Mouse (Mus musculus): Measurements from ENCODE around the gene Dph3. TPM values are rescaled to one million over a fixed set of nuclear protein-coding genes. Genes with fewer than 3 reads are reported as not detected.

Gene Dph3
- polyA plus RNA-seq, 1 experiment from 2014 or later: 76.6 TPM

DNA sequence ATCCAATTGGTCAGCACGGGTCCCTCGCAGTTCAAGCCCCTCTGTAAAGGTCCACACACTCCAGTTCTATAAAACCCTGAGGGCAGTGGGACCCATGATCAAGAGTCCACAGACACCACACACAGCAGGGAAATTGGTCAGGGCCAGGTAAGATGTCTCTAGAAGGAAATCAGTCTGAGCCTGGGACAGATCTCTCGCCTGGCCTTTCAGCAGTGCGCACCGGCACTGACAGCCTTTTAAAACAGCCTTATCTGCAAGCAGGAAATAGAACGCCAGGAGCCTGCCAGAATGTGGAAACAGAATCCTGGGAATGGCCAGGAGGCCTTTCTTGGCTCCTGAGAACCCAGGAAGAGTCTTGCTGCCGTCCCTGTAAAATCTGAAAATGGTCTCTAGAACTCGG is 29.7 kb downstream of the Dph3 start:
- no peak for ATAC-seq (ENCODE audit: extremely low read depth, insufficient number of reproducible peaks, low FRiP score, low TSS enrichment)
- 22% methylated on average over 8 of the region's 8 CpGs for WGBS

DNA sequence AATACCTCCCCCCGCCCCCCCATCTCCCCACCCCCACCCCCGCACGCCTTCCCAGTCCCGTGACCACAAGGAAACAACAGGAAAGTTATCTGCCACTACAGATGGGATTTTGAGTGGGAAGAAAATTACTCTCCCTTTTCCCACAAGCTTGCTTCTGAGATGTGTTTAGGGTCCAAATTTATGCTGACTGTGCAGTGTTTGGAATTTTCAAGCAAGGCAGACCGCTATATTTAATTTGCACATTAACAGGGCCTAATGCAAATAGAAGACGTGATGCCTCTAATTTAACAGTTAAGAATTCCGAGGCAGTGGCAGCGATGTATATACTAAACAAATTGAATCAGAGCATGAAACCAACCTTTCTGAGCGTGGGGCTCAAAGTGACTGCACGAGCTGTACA is 30.7 kb downstream of the Dph3 start:
- Histone ChIP-seq H3K27me3 (replicated peaks) (no peaks in the 10 kb centered on the region), H3K4me3 (no peak overlapping the region), H3K27ac (replicated peaks) (peak overlapping the region; percentile 69; the same call in 1 of the 2 replicates), H3K36me3 (no peaks in the 10 kb centered on the region), H3K4me2 (no peak overlapping the region), H3K9me3 (no peaks in the 10 kb centered on the region), H3K9ac (no peak overlapping the region; the same call in 1 of the 2 replicates), H3K4me1 (peaks cover 28% of the 10 kb centered on the region)
- WGBS: 44% methylated on average over 10 of the region's 10 CpGs
- no peak for ATAC-seq (ENCODE audit: extremely low read depth, insufficient number of reproducible peaks, low FRiP score, low TSS enrichment)

More for the DNA sequence above, 29.7 kb downstream of the Dph3 start:
- peaks cover 25% of the 10 kb centered on the region for H3K4me1 ChIP-seq
- H3K9me3 ChIP-seq: no peaks in the 10 kb centered on the region
- H3K4me2 ChIP-seq: peak overlapping the region; percentile 4
- no peak overlapping the region for H3K4me3 ChIP-seq
- H3K9ac ChIP-seq: peak overlapping the region; percentile 55
- H3K27ac ChIP-seq (replicated peaks): peak overlapping the region; percentile 69
- H3K36me3 ChIP-seq: no peaks in the 10 kb centered on the region
- H3K27me3 ChIP-seq (replicated peaks): no peaks in the 10 kb centered on the region

DNA sequence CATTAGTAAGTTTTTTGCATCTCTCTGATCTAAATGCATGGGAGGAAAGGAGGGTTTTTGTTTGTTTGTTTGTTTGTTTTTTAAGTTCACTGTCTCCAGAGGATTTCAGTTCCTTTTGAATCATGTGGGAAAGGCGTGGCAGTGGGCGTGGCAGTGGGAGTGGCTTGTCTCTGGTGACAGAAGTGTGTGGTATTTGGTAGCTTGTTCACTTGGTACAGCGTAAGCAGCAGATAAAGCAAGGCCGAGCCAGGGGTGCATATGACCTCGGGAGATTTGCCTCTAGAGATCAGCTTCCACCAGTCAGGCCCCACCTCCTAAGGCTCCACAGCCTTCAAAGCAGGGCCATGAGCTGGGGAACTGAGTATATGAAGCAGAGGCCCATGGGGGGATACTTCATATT is 31.6 kb downstream of the Dph3 start:
- WGBS: 51% methylated on average over 5 of the region's 5 CpGs
- H3K36me3 ChIP-seq: no peaks in the 10 kb centered on the region
- H3K4me1 ChIP-seq: peaks cover 28% of the 10 kb centered on the region
- H3K27me3 ChIP-seq (replicated peaks): no peaks in the 10 kb centered on the region
- no peak for ATAC-seq (ENCODE audit: extremely low read depth, insufficient number of reproducible peaks, low FRiP score, low TSS enrichment)
- no peaks in the 10 kb centered on the region for H3K9me3 ChIP-seq
- no peak overlapping the region for H3K27ac ChIP-seq (replicated peaks)
- H3K9ac ChIP-seq: no peak overlapping the region
- no peak overlapping the region for H3K4me2 ChIP-seq
- H3K4me3 ChIP-seq: no peak overlapping the region

DNA sequence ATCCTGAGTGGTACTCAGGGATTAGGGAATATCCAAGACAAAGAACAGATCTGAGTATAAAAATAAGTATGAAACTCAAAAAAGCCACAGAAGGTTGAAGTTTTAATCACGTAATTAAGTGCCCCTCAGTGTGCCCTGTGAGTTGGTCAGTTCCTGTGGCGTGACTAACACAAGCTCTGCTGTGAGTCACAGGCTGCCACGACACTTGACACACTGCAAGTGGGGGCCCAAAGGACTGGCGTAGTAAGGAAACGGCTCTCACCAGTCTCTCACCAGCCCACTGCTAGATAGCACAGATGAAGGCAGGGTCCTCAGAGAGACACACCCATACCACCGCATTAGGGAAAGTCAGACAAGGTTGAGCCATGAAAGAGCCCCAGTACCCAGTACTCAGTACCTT is 35.4 kb downstream of the Dph3 start:
- no peak overlapping the region for H3K27ac ChIP-seq (replicated peaks)
- H3K4me2 ChIP-seq: no peak overlapping the region
- 48% methylated on average over 6 of the region's 6 CpGs for WGBS
- ATAC-seq (ENCODE audit: extremely low read depth, insufficient number of reproducible peaks, low FRiP score, low TSS enrichment): no peak
- no peak overlapping the region for H3K4me3 ChIP-seq
- H3K9ac ChIP-seq: no peak overlapping the region
- H3K9me3 ChIP-seq: no peaks in the 10 kb centered on the region
- no peaks in the 10 kb centered on the region for H3K27me3 ChIP-seq (replicated peaks)
- no peaks in the 10 kb centered on the region for H3K36me3 ChIP-seq
- H3K4me1 ChIP-seq: peaks cover 36% of the 10 kb centered on the region

DNA sequence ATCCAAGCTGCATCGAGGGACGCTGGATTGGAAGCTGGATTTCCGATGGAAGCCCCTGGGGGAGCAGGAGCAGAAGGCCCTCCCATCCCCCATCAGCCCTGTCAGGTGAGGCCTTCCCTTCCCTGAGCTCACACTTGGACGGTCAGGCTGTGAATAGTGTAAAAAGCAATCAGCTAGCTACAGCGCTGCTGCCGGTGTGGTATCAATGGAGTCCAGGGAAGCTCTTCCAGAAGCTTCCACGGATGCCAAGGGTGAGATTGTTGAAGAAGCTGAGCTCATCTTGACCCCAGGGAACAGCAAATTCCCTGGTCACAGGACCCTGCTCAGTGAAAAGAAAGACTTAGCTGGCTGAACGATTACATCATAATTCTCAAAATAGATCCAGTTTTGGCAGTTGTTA is 39.2 kb downstream of the Dph3 start:
- H3K4me3 ChIP-seq: no peak overlapping the region
- no peak for ATAC-seq (ENCODE audit: extremely low read depth, insufficient number of reproducible peaks, low FRiP score, low TSS enrichment)
- no peaks in the 10 kb centered on the region for H3K9me3 ChIP-seq
- H3K4me1 ChIP-seq: peaks cover 23% of the 10 kb centered on the region
- H3K4me2 ChIP-seq: no peak overlapping the region
- WGBS: 61% methylated on average over 8 of the region's 8 CpGs
- H3K9ac ChIP-seq: peak overlapping the region; percentile 47; the same call in 1 of the 2 replicates
- no peaks in the 10 kb centered on the region for H3K27me3 ChIP-seq (replicated peaks)
- no peaks in the 10 kb centered on the region for H3K36me3 ChIP-seq
- peak overlapping the region; percentile 43; the same call in 1 of the 2 replicates for H3K27ac ChIP-seq (replicated peaks)

DNA sequence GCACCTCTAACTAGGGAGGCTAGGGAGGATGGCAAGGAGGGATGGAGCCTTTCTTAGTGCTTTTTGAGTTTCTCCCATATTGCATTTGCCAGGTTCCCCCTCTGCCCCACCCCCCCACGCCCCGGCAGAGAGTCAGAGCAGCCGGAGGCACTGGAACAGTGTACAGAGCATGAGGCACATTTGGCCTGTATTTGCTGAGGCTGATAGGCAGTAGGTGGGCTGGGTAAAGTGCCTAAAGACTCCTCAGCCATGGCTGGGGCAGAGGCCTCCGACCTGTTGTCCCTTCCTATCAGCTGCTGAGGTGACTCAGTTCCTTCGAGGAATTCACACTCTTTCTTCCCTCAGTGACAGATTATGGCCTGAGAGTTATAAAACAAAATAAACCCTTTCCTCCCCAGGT is 43.4 kb downstream of the Dph3 start:
- Histone ChIP-seq H3K4me3 (no peak overlapping the region), H3K4me1 (peaks cover 18% of the 10 kb centered on the region), H3K9ac (no peak overlapping the region), H3K4me2 (no peak overlapping the region), H3K27ac (replicated peaks) (no peak overlapping the region), H3K36me3 (no peaks in the 10 kb centered on the region), H3K27me3 (replicated peaks) (no peaks in the 10 kb centered on the region), H3K9me3 (no peaks in the 10 kb centered on the region)
- WGBS: 45% methylated on average over 5 of the region's 5 CpGs
- ATAC-seq (ENCODE audit: extremely low read depth, insufficient number of reproducible peaks, low FRiP score, low TSS enrichment): no peak

DNA sequence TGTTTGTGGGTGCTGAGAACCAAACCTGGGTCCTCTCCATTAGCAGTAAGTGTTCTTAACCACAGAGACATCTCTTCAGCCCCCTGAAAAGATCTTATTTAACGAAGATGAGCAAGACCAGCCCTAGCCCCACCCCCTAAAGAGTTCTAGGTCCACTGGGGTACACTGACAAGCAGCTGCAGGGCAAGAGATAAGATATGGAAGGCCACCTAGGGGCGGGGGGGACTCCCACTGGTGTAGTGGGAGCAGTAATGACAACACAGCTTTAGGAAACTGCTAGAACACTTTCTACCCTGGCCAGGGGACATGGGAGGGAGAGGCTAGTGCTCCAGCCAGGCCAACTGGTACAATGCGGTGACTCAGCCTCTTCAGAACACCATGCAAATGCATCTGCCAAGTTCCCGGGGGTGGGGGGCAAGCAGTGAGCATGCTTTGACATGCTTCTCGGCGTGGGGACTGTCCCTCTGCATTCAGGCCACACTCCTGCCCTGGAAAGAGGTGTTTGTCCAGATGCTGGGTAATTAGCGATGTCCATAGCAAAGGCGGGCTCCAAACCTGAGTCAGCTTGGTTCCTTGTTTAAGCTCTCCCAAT is 47.8 kb downstream of the Dph3 start:
- Histone ChIP-seq H3K4me2 (no peak overlapping the region), H3K27ac (replicated peaks) (no peak overlapping the region), H3K4me3 (no peak overlapping the region), H3K4me1 (no peaks in the 10 kb centered on the region), H3K9me3 (no peaks in the 10 kb centered on the region), H3K36me3 (no peaks in the 10 kb centered on the region), H3K27me3 (replicated peaks) (no peaks in the 10 kb centered on the region; the same call in 1 of the 2 replicates), H3K9ac (no peak overlapping the region)
- WGBS: 70% methylated on average over 8 of the region's 8 CpGs
- ATAC-seq (ENCODE audit: extremely low read depth, insufficient number of reproducible peaks, low FRiP score, low TSS enrichment): 0 out of 2 replicates have a peak, but pooled peaks have one; percentile 14

DNA sequence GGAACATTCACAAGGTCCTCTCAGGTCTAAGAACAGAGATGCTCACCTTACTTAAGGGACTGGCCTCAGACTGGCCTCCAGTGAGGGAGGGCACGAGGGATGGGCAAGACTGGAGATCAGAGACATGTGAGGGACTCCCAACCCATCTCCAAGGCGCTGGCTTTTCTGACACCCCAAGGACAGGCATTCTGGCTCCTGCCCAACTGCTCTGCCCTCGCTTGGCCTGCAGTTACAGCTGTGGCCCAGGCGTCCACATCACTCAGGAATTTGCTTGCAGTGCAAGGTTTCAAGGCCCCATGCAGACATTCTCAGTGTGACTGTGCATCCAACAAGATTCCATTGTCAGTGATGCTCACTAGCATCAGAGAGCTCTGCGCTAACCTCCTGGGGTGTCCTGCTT is 49.0 kb downstream of the Dph3 start:
- Histone ChIP-seq H3K9me3 (no peaks in the 10 kb centered on the region), H3K27ac (replicated peaks) (no peak overlapping the region), H3K4me3 (no peak overlapping the region), H3K4me1 (no peaks in the 10 kb centered on the region), H3K4me2 (no peak overlapping the region), H3K9ac (no peak overlapping the region), H3K36me3 (no peaks in the 10 kb centered on the region), H3K27me3 (replicated peaks) (no peaks in the 10 kb centered on the region; the same call in 1 of the 2 replicates)
- no peak for ATAC-seq (ENCODE audit: extremely low read depth, insufficient number of reproducible peaks, low FRiP score, low TSS enrichment)
- 66% methylated on average over 5 of the region's 5 CpGs for WGBS

DNA sequence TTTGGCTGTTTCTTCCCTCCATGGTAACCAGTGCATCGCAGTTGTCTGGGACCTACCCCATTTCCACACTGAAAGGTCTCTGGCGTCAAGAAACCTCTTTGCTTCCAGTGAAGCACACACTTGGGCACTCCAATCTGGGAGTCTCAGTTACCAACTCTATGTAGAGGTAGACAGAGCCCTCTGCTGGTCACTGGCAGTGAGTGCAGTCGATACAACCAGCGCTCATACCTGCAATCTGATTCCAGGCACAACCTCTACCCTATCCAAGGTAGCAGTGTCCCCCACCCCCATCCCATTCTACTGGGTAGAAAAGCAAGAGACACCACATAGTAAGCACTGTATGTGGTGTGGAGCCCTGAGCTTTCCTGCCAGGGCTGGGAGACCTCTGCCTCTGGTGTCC is 53.0 kb downstream of the Dph3 start:
- no peak overlapping the region for H3K27ac ChIP-seq (replicated peaks)
- H3K9me3 ChIP-seq: no peaks in the 10 kb centered on the region
- H3K4me1 ChIP-seq: peaks cover 20% of the 10 kb centered on the region
- H3K27me3 ChIP-seq (replicated peaks): peaks cover 29% of the 10 kb centered on the region
- no peak overlapping the region for H3K4me2 ChIP-seq
- H3K36me3 ChIP-seq: no peaks in the 10 kb centered on the region
- no peak for ATAC-seq (ENCODE audit: extremely low read depth, insufficient number of reproducible peaks, low FRiP score, low TSS enrichment)
- WGBS: 7% methylated on average over 4 of the region's 4 CpGs
- no peak overlapping the region for H3K9ac ChIP-seq
- no peak overlapping the region for H3K4me3 ChIP-seq

Other genes starting within 250 kb of the Dph3 start
- 0.23 and 0.24 TPM in 2 replicates for gene Galnt15, start 56.7 kb downstream of the Dph3 start, polyA plus RNA-seq (2015; fragmentation: Nextera tagmentation; extraction: Ambion mirVana)
- 31.9 and 38.8 TPM in 2 replicates for gene Oxnad1, start 355 bp downstream of the Dph3 start, polyA plus RNA-seq (2015; fragmentation: Nextera tagmentation; extraction: Ambion mirVana)
- not detected in 2 replicates for gene Msmb, start 56.3 kb upstream of the Dph3 start, polyA plus RNA-seq (2015; fragmentation: Nextera tagmentation; extraction: Ambion mirVana)
- 117 and 141 TPM in 2 replicates for gene Ncoa4, start 74.1 kb upstream of the Dph3 start, polyA plus RNA-seq (2015; fragmentation: Nextera tagmentation; extraction: Ambion mirVana)
- 289 and 312 TPM in 2 replicates for gene Timm23, start 116.2 kb upstream of the Dph3 start, polyA plus RNA-seq (2015; fragmentation: Nextera tagmentation; extraction: Ambion mirVana)
- 22.3 and 22.8 TPM in 2 replicates for gene Parg, start 116.2 kb upstream of the Dph3 start, polyA plus RNA-seq (2015; fragmentation: Nextera tagmentation; extraction: Ambion mirVana)
- 14.6 and 16.1 TPM in 2 replicates for gene Ogdhl, start 236.3 kb upstream of the Dph3 start, polyA plus RNA-seq (2015; fragmentation: Nextera tagmentation; extraction: Ambion mirVana)